Mouse (Mus musculus) stomach, embryonic 15.5 days (tissue): ENCODE results near the gene Gpr84. TPM values are rescaled to one million over a fixed set of nuclear protein-coding genes. Genes with fewer than 3 reads are reported as not detected.
"Not testable (repeated sequence)": the region's sequence is repeated elsewhere in the genome, so short reads cannot be mapped to it uniquely, and the experiment has no call there.

Source experiments
- ATAC-seq: fragments of 200-750 bp; cut with Nextera tagmentation; 2 replicates; pipeline ENCODE4 v1.8.0; 2017; ENCODE audit warnings: low read depth, moderate number of reproducible peaks, moderate TSS enrichment; ENCODE audit not compliant: insufficient read depth, low FRiP score
- H3K27ac ChIP-seq: fragments of 300-500 bp; sonication (generic); 2 replicates; pipeline ENCODE4 v1.5.1; 2015; ENCODE audit warnings: mild to moderate bottlenecking, inconsistent platforms
- H3K27me3 ChIP-seq: fragments of 300-500 bp; sonication (generic); replicated peaks from 2 replicates; pipeline ENCODE4 v1.6.1; 2015; ENCODE audit warnings: inconsistent platforms
- H3K36me3 ChIP-seq: fragments of 300-500 bp; sonication (generic); 2 replicates; pipeline ENCODE4 v1.6.1; 2015; ENCODE audit warnings: inconsistent platforms
- H3K4me1 ChIP-seq: fragments of 300-500 bp; sonication (generic); 2 replicates; pipeline ENCODE4 v1.6.1; 2015; ENCODE audit warnings: inconsistent platforms
- H3K4me2 ChIP-seq: fragments of 300-500 bp; sonication (generic); 2 replicates; pipeline ENCODE4 v1.6.1; 2015; ENCODE audit warnings: mild to moderate bottlenecking, inconsistent platforms
- H3K4me3 ChIP-seq: fragments of 300-500 bp; sonication (generic); replicated peaks from 2 replicates; pipeline ENCODE4 v1.5.1; 2015; ENCODE audit warnings: inconsistent platforms
- H3K9ac ChIP-seq: fragments of 300-500 bp; sonication (generic); 2 replicates; pipeline ENCODE4 v1.6.1; 2015; ENCODE audit warnings: inconsistent platforms
- H3K9me3 ChIP-seq: fragments of 300-500 bp; sonication (generic); 2 replicates; pipeline ENCODE4 v1.6.1; 2016; ENCODE audit warnings: inconsistent platforms
- WGBS: fragments of 180-500 bp; shearing (Covaris S2); methylation state at CpG from one replicate; pipeline ENCODE4 v1.1.7; 2015; 5-methylcytosine and 5-hydroxymethylcytosine counted together
- microRNA counts: library from miRNA; unstranded; fragments of <30 nt; microRNA quantifications from one replicate; lab custom pipeline; 2016
- microRNA-seq: library from miRNA; unstranded; fragments of <30 nt; microRNA quantifications from one replicate; pipeline ENCODE4, GENCODE M21; 2016
- polyA plus RNA-seq: library from polyadenylated mRNA; unstranded; fragments of >200 nt; fragmentation: Nextera tagmentation; extraction: Ambion mirVana; gene quantifications from 2 replicates; pipeline ENCODE4 v1.2.1, GENCODE M21; 2015

Gpr84 gene
- polyA plus RNA-seq, 1 experiment from 2014 or later: 0.46 TPM

GRCm38 (mm10) chr15:103279750-103280149 is 30.7 kb downstream of the Gpr84 start:
- Histone ChIP-seq H3K27ac (no peak overlapping the region), H3K27me3 (no peaks in the 10 kb centered on the region)
- 64% methylated on average over 3 of the region's 3 CpGs for whole genome bisulfite sequencing

GRCm38 (mm10) chr15:103277949-103278348 is 32.5 kb downstream of the Gpr84 start:
- Histone ChIP-seq H3K9me3 (no peaks in the 10 kb centered on the region), H3K4me1 (0 out of 2 replicates have a peak, but pooled peaks cover 7% of the 10 kb centered on the region), H3K36me3 (0 out of 2 replicates have a peak, but pooled peaks cover 6% of the 10 kb centered on the region), H3K27me3 (no peaks in the 10 kb centered on the region), H3K9ac (no peak overlapping the region), H3K27ac (no peak overlapping the region), H3K4me2 (no peak overlapping the region), H3K4me3 (no peak overlapping the region)
- ATAC-seq: no peak
- 59% methylated on average over 7 of the region's 7 CpGs for WGBS

More at GRCm38 (mm10) chr15:103279750-103280149, 30.7 kb downstream of the Gpr84 start:
- Histone ChIP-seq H3K4me2 (no peak overlapping the region), H3K9me3 (no peaks in the 10 kb centered on the region), H3K36me3 (0 out of 2 replicates have a peak, but pooled peaks cover 6% of the 10 kb centered on the region), H3K4me1 (0 out of 2 replicates have a peak, but pooled peaks cover 5% of the 10 kb centered on the region), H3K4me3 (no peak overlapping the region), H3K9ac (no peak overlapping the region)
- ATAC-seq: no peak

- H3K27me3 ChIP-seq, H3K4me1 ChIP-seq, H3K4me3 ChIP-seq, H3K9ac ChIP-seq, H3K4me2 ChIP-seq, ATAC-seq, H3K9me3 ChIP-seq, H3K27ac ChIP-seq, H3K36me3 ChIP-seq: not testable (repeated sequence)
- 95% methylated on average over 3 of the region's 3 CpGs for WGBS
Observed at GRCm38 (mm10) chr15:103275943-103276342, 34.5 kb downstream of the Gpr84 start.

- Histone ChIP-seq H3K9ac (peak within 1 kb of the TSS; percentile 86), H3K9me3 (no peaks in the 10 kb centered on the region), H3K4me1 (0 out of 2 replicates have a peak, but pooled peaks cover 3% of the 10 kb centered on the region), H3K4me3 (peak within 1 kb of the TSS; percentile 78), H3K27me3 (no peaks in the 10 kb centered on the region), H3K36me3 (no peaks in the 10 kb centered on the region), H3K4me2 (peak within 1 kb of the TSS; percentile 70), H3K27ac (no peak within 1 kb of the TSS; the same call in 1 of the 2 replicates)
- WGBS: under 1% methylated on average over 38 of the region's 38 CpGs
- peak; percentile 99 for ATAC-seq
Observed at GRCm38 (mm10) chr15:103272419-103273279, 37.8 kb downstream of the Gpr84 start, which contains the start of gene Copz1. Copz1 (plus strand) TSS chr15:103272714.

GRCm38 (mm10) chr15:103268903-103269302 is 41.5 kb downstream of the Gpr84 start:
- Histone ChIP-seq H3K9ac (no peak overlapping the region), H3K27me3 (no peaks in the 10 kb centered on the region), H3K9me3 (no peaks in the 10 kb centered on the region), H3K4me1 (0 out of 2 replicates have a peak, but pooled peaks cover 1% of the 10 kb centered on the region), H3K4me3 (no peak overlapping the region), H3K36me3 (no peaks in the 10 kb centered on the region), H3K27ac (no peak overlapping the region), H3K4me2 (no peak overlapping the region)
- no peak for ATAC-seq
- 74% methylated on average over 4 of the region's 4 CpGs for WGBS

GRCm38 (mm10) chr15:103264794-103265193 is 45.6 kb downstream of the Gpr84 start:
- no peak for ATAC-seq
- H3K9me3 ChIP-seq: no peaks in the 10 kb centered on the region
- 88% methylated on average over 2 of the region's 2 CpGs for WGBS

GRCm38 (mm10) chr15:103259989-103260388 is 50.4 kb downstream of the Gpr84 start:
- 65% methylated on average over 1 of the region's 1 CpGs for WGBS
- no peaks in the 10 kb centered on the region for H3K9me3 ChIP-seq
- no peak overlapping the region for H3K27ac ChIP-seq
- no peak overlapping the region for H3K4me3 ChIP-seq
- no peak overlapping the region for H3K9ac ChIP-seq
- peaks cover 12% of the 10 kb centered on the region for H3K4me1 ChIP-seq
- no peaks in the 10 kb centered on the region for H3K27me3 ChIP-seq
- ATAC-seq: no peak
- H3K4me2 ChIP-seq: no peak overlapping the region
- H3K36me3 ChIP-seq: no peaks in the 10 kb centered on the region

More at GRCm38 (mm10) chr15:103264794-103265193, 45.6 kb downstream of the Gpr84 start:
- Histone ChIP-seq H3K4me2 (no peak overlapping the region), H3K9ac (no peak overlapping the region), H3K27ac (no peak overlapping the region), H3K4me3 (no peak overlapping the region), H3K36me3 (no peaks in the 10 kb centered on the region), H3K4me1 (no peaks in the 10 kb centered on the region), H3K27me3 (no peaks in the 10 kb centered on the region)

- Histone ChIP-seq H3K9me3 (no peaks in the 10 kb centered on the region), H3K36me3 (no peaks in the 10 kb centered on the region), H3K27ac (no peak overlapping the region), H3K4me1 (peaks cover 18% of the 10 kb centered on the region), H3K4me3 (no peak overlapping the region), H3K4me2 (no peak overlapping the region), H3K9ac (no peak overlapping the region), H3K27me3 (no peaks in the 10 kb centered on the region)
- 85% methylated on average over 5 of the region's 5 CpGs for WGBS
- ATAC-seq: no peak
Observed at GRCm38 (mm10) chr15:103259162-103259561, 51.2 kb downstream of the Gpr84 start.

MicroRNA genes within 50 kb of the gene (microRNA counts, 519-probe panel; counts per million panel counts)
- microRNA mmu-miR-148b (lab: Ali Mortazavi, UCI): 2,828 counts per million, percentile 71 among the panel's probes with 10 or more counts

Small RNA genes within 50 kb of the gene (microRNA-seq; reads per million reads assigned to microRNA genes)
- gene Mir148b (172 reads per million, percentile 57 among the genes with 10 or more reads in this experiment), gene Mir6963 (not detected)

Other genes starting within 250 kb of the Gpr84 start
- gene Smug1, start 143.5 kb downstream of the Gpr84 start, polyA plus RNA-seq: 18.3 and 21.6 TPM in 2 replicates
- 91.8 and 97.2 TPM in 2 replicates for gene Cbx5, start 70.8 kb downstream of the Gpr84 start, polyA plus RNA-seq
- gene Hnrnpa1, start 70.2 kb downstream of the Gpr84 start, polyA plus RNA-seq: 664 and 681 TPM in 2 replicates
- gene Nfe2, start 52.2 kb downstream of the Gpr84 start, polyA plus RNA-seq: 7.8 and 15.9 TPM in 2 replicates
- gene Copz1, start 37.9 kb downstream of the Gpr84 start, polyA plus RNA-seq: 248 and 260 TPM in 2 replicates
- 8.2 and 9.3 TPM in 2 replicates for gene Zfp385a, start 29.5 kb upstream of the Gpr84 start, polyA plus RNA-seq
- gene Itga5, start 56.2 kb upstream of the Gpr84 start, polyA plus RNA-seq: 48.3 and 53.4 TPM in 2 replicates
- not detected in 2 replicates for gene Gtsf1, start 119.9 kb upstream of the Gpr84 start, polyA plus RNA-seq
- gene Gtsf2, start 137.9 kb upstream of the Gpr84 start, polyA plus RNA-seq: not detected in 2 replicates
- gene Nckap1l, start 143.2 kb upstream of the Gpr84 start, polyA plus RNA-seq: 3.7 and 4.1 TPM in 2 replicates
- 8.8 and 9.4 TPM in 2 replicates for gene Pde1b, start 192.4 kb upstream of the Gpr84 start, polyA plus RNA-seq
- 12.3 and 13.3 TPM in 2 replicates for gene Ppp1r1a, start 227.4 kb upstream of the Gpr84 start, polyA plus RNA-seq